9 mouse cellular contexts compared by ENCODE assay signal in the genomic region with DNA sequence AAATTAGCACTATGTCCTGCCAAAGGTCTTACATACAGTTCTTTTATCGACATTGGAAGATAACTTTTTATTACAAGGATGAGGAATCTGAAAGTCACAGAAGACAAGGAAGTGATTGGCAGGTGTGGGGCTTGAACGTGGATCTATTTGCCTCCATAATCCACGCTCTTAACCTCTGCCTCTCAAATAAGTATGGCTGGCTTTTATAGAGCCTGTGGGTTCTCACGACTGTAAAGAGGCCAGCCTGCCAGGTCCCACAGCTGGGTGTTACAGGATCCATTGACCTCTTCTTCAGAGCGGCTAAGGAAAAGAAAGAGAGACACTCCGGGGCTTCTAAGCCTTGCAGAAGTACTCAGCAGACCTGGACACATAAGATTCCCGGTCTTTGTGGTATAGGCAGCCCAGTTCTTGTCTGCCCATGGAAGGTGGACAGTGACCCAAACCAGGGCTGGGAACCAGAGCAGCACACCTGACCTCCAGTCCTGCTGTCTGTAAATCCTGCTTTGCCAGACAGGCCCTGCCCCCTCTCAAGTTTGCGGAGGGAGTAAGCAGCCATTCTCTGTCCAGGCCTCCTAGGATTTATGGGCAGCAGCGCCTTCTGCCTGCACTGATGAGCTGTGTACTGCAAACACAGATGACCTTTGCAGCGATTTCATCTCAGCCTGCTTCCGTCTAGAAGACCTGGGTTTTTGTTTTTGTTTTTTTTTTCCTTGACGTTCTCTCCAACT.
DNase-seq lines count a peak whose midpoint lies in the region; ATAC-seq lines count a peak whose summit lies in the region.
"Had no signal": no experiment of that assay in that cellular context is flagged by ENCODE, and none has a peak within 500 bp of the region (broad histone marks: within the 10 kb centered on the region; RNA-seq: fewer than 3 reads in every experiment).

No protein-coding gene starts in this region.

- no peaks in the 10 kb centered on the region for H3K36me3 ChIP-seq in hindbrain, embryonic 13.5 days
- no peaks in the 10 kb centered on the region for H3K36me3 ChIP-seq in liver, embryonic 13.5 days

- no peak overlapping the region for H3K9ac ChIP-seq in hindbrain, embryonic 13.5 days
- no peak overlapping the region for H3K9ac ChIP-seq in liver, embryonic 13.5 days

- peak; percentile 36 for ATAC-seq in hindbrain, embryonic 13.5 days (ENCODE audit: low FRiP score)
- peak; percentile 36; the same call in 1 of the 2 replicates for ATAC-seq in liver, embryonic 13.5 days (ENCODE audit: low read depth)

- peaks cover 47% of the 10 kb centered on the region for H3K4me1 ChIP-seq in hindbrain, embryonic 13.5 days (replicated peaks)
- H3K4me1 ChIP-seq in liver, embryonic 13.5 days (replicated peaks): no peaks in the 10 kb centered on the region; the same call in 1 of the 2 replicates

- 32% methylated on average over 12 of the region's 12 CpGs for WGBS in hindbrain, embryonic 13.5 days
- WGBS in liver, embryonic 13.5 days (ENCODE audit: insufficient replicate concordance): 53% methylated on average over 12 of the region's 12 CpGs

- intact Hi-C loops in gastrocnemius, postnatal 14 days (cut with DNase I; ENCODE audit: low total_unique reads): no loop called here

- H3K27me3 ChIP-seq in hindbrain, embryonic 13.5 days: no peaks in the 10 kb centered on the region
- H3K27me3 ChIP-seq in liver, embryonic 13.5 days: no peaks in the 10 kb centered on the region

- no peak overlapping the region for H3K4me2 ChIP-seq in hindbrain, embryonic 13.5 days
- no peak overlapping the region for H3K4me2 ChIP-seq in liver, embryonic 13.5 days

- peak; percentile 20 for DNase-seq in gastrocnemius, postnatal 14 days
- no peak for DNase-seq in gastrocnemius, adult 8-10 months (ENCODE audit: low spot score in 2 of 2)
- DNase-seq in embryo, embryonic 11 days: peak; percentile 71
- no peak for DNase-seq in liver, embryonic 13.5 days
- DNase-seq in spleen, postnatal 36 days (ENCODE audit: low spot score in 2 of 2): no peak
- DNase-seq in thymus, postnatal 10 days (ENCODE audit: low spot score in 2 of 2): no peak
- DNase-seq in gastrocnemius, postnatal 10 days: no peak

- H3K4me3 ChIP-seq in hindbrain, embryonic 13.5 days: no peak overlapping the region
- no peak overlapping the region for H3K4me3 ChIP-seq in liver, embryonic 13.5 days (replicated peaks)
- H3K4me3 ChIP-seq: myocyte had no signal

- H3K27ac ChIP-seq in hindbrain, embryonic 13.5 days: 0 out of 2 replicates have a peak overlapping the region, but pooled peaks have one; percentile 3
- H3K27ac ChIP-seq in liver, embryonic 13.5 days: no peak overlapping the region

- H3K9me3 ChIP-seq in hindbrain, embryonic 13.5 days: no peaks in the 10 kb centered on the region
- no peaks in the 10 kb centered on the region for H3K9me3 ChIP-seq in liver, embryonic 13.5 days (replicated peaks)

Comparison
In these comparisons a context has a peak if more than half of its experiments do, and no peak if none do; other contexts are left out.
1. DNase-seq: peak in gastrocnemius, postnatal 14 days (single experiment) and embryo, embryonic 11 days (single experiment); none in gastrocnemius, adult 8-10 months (0 of 2), liver, embryonic 13.5 days (single experiment), spleen, postnatal 36 days (0 of 2), thymus, postnatal 10 days (0 of 2) and gastrocnemius, postnatal 10 days (single experiment).